Mouse (Mus musculus): ENCODE measurements around the gene Prkd3.

- TF ChIP-seq POLR2A (IDR thresholded peaks at IDR 0.05; ENCODE audit: borderline replicate concordance, low read depth, low read length) = no peak
- no peak for TF ChIP-seq CTCF (IDR thresholded peaks at IDR 0.05; ENCODE audit: low read depth, low read length)
Observed at GRCm38 (mm10) chr17:79018422-79018821, 2.2 kb downstream of the Prkd3 start.
